Mouse (Mus musculus) midbrain, embryonic 15.5 days (tissue): Measurements from ENCODE around the gene Blzf1. TPM values are rescaled to one million over a fixed set of nuclear protein-coding genes. Genes with fewer than 3 reads are reported as not detected.

Experiments used
- ATAC-seq: fragments of 200-750 bp; cut with Nextera tagmentation; replicated peaks from 2 replicates; pipeline ENCODE4 v1.8.0; 2017; ENCODE audit warnings: moderate TSS enrichment
- H3K27ac ChIP-seq: fragments of 300-500 bp; sonication (generic); 2 replicates; pipeline ENCODE4 v1.5.1; 2015; ENCODE audit warnings: mild to moderate bottlenecking, inconsistent platforms
- H3K27me3 ChIP-seq: fragments of 300-500 bp; sonication (generic); replicated peaks from 2 replicates; pipeline ENCODE4 v1.6.1; 2015; ENCODE audit warnings: inconsistent platforms
- H3K36me3 ChIP-seq: fragments of 300-500 bp; sonication (generic); replicated peaks from 2 replicates; pipeline ENCODE4 v1.6.1; 2015; ENCODE audit warnings: inconsistent platforms
- H3K4me1 ChIP-seq: fragments of 300-500 bp; sonication (generic); 2 replicates; pipeline ENCODE4 v1.6.1; 2015; ENCODE audit warnings: inconsistent platforms
- H3K4me2 ChIP-seq: fragments of 300-500 bp; sonication (generic); 2 replicates; pipeline ENCODE4 v1.6.1; 2015; ENCODE audit warnings: inconsistent platforms, mild to moderate bottlenecking, moderate library complexity
- H3K4me3 ChIP-seq: fragments of 300-500 bp; sonication (generic); 2 replicates; pipeline ENCODE4 v1.5.1; 2015; ENCODE audit warnings: mild to moderate bottlenecking, inconsistent platforms
- H3K9ac ChIP-seq: fragments of 300-500 bp; sonication (generic); 2 replicates; pipeline ENCODE4 v1.6.1; 2015; ENCODE audit warnings: mild to moderate bottlenecking, inconsistent platforms
- H3K9me3 ChIP-seq: fragments of 300-500 bp; sonication (generic); 2 replicates; pipeline ENCODE4 v1.6.1; 2016; ENCODE audit warnings: inconsistent platforms
- WGBS: fragments of 180-500 bp; shearing (Covaris S2); methylation state at CpG from one replicate; pipeline ENCODE4 v1.1.7; 2015; ENCODE audit warnings: mixed read lengths; 5-methylcytosine and 5-hydroxymethylcytosine counted together
- polyA plus RNA-seq: library from polyadenylated mRNA; unstranded; fragments of >200 nt; fragmentation: Nextera tagmentation; extraction: Ambion mirVana; gene quantifications from 2 replicates; pipeline ENCODE4 v1.2.1, GENCODE M21; 2015

The Blzf1 gene
- polyA plus RNA-seq, 1 experiment from 2014 or later: 30.0 TPM

DNA sequence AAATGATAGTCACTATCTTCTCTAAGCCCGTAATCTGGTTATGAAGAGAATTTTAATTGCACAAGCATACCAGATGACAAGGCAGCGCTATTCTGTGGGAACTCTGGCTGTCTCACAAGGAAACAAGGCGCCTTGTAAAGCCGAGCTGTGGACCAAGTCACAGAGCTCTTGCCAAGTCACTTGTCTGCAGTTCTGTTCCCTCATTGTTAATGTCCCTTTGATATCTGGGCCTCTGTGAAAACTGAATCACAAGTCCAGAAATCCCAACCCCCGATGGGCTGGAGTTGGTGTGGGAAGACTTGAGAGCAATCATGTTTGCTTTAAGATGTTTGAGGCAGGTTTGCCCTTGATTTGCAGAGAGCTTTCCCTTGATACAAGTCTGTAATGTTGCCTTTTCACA is 13.4 kb upstream of the Blzf1 start:
- WGBS: 48% methylated on average over 5 of the region's 5 CpGs
- ATAC-seq: no peak; the same call in 1 of the 2 replicates

DNA sequence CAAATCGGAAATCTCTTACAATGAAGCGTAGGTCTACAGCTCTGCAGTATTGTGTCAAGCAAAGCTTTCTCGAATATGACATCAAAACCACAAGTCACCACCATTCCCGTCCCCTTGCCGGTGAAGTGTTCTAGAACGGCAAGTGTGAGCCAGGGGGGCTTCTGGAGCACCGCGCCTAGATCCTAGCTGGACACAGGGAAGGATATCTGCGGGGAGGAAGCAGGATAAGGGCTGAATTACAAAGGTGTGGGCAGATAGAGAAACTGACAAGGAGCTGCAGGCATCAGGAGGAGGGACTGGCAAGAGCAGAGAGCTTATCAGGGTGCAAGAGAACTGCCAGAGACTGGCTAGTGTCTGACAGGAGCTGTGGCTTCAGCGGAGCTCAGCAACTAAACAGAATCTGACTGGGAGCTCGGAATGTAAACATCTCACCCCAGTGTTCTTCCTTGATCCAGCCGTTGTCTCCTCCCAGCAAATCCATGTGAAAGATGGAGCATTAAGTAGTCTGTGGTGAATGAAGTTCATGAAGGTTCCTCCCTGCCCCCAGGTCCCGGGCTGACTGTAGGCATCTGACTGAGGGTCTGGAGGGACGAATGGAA is 12.4 kb upstream of the Blzf1 start:
- Histone ChIP-seq H3K4me1 (peaks cover 10% of the 10 kb centered on the region), H3K9me3 (no peaks in the 10 kb centered on the region), H3K4me2 (no peak overlapping the region), H3K4me3 (no peak overlapping the region), H3K27ac (no peak overlapping the region), H3K27me3 (no peaks in the 10 kb centered on the region), H3K36me3 (no peaks in the 10 kb centered on the region), H3K9ac (no peak overlapping the region)
- WGBS: 76% methylated on average over 14 of the region's 14 CpGs
- no peak for ATAC-seq

More for the DNA sequence above, 13.4 kb upstream of the Blzf1 start:
- Histone ChIP-seq H3K4me1 (peaks cover 10% of the 10 kb centered on the region), H3K27me3 (no peaks in the 10 kb centered on the region), H3K27ac (peak overlapping the region; percentile 29; the same call in 1 of the 2 replicates), H3K4me3 (no peak overlapping the region), H3K4me2 (no peak overlapping the region), H3K36me3 (no peaks in the 10 kb centered on the region), H3K9me3 (no peaks in the 10 kb centered on the region), H3K9ac (no peak overlapping the region)

DNA sequence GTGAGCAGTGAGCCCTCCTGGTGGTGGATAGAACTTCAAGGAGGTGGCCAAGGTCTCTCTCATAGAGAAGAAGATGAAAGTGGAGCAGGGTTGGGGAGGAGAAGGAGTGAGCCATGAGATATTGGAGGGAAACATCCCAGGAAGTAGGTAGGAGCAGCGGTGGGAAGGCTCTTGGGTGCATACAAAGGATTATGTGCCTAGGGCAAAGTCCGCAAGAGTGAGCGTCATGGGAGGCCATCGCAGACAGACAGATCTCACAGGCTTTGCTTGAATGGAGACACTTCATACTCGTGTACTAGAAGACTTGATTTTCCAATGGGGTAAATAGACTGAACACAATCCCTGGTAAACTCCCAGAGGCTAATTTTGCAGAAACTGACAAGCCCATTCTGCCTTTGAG is 11.2 kb upstream of the Blzf1 start:
- WGBS: 93% methylated on average over 5 of the region's 5 CpGs
- H3K4me3 ChIP-seq: no peak overlapping the region
- 0 out of 2 replicates have a peak, but pooled peaks cover 4% of the 10 kb centered on the region for H3K36me3 ChIP-seq
- no peak overlapping the region for H3K27ac ChIP-seq
- H3K27me3 ChIP-seq: no peaks in the 10 kb centered on the region
- H3K4me2 ChIP-seq: no peak overlapping the region
- no peak overlapping the region for H3K9ac ChIP-seq
- peaks cover 10% of the 10 kb centered on the region for H3K4me1 ChIP-seq
- no peaks in the 10 kb centered on the region for H3K9me3 ChIP-seq
- no peak for ATAC-seq

DNA sequence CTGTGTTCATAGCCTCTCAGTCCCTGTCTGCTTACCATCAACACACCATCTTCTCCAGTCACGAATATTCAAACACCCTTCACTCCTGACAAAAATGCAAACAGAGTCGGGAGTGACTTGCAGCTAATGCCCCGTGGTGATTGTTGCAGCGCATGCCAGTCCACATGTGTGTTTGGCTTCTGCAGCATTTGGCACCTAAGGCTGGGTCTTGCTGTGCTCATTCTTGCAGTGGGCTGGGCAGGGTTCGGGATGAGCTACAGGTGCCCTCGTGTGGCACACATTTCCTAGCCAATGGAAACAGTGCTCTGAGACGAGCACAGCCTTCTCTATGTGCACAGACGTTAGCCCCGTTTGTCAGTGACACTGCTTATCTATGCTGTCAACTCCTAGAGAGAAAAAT is 10.0 kb upstream of the Blzf1 start:
- H3K36me3 ChIP-seq: 0 out of 2 replicates have a peak, but pooled peaks cover 7% of the 10 kb centered on the region
- no peak overlapping the region for H3K27ac ChIP-seq

GRCm38 (mm10) chr1:164316697-164317096 is 9.4 kb upstream of the Blzf1 start:
- peaks cover 10% of the 10 kb centered on the region for H3K4me1 ChIP-seq
- ATAC-seq: peak; percentile 73
- no peak overlapping the region for H3K4me2 ChIP-seq
- no peak overlapping the region for H3K4me3 ChIP-seq
- H3K27ac ChIP-seq: no peak overlapping the region
- no peaks in the 10 kb centered on the region for H3K27me3 ChIP-seq
- 27% methylated on average over 3 of the region's 3 CpGs for WGBS
- H3K9me3 ChIP-seq: no peaks in the 10 kb centered on the region
- 0 out of 2 replicates have a peak, but pooled peaks cover 7% of the 10 kb centered on the region for H3K36me3 ChIP-seq
- H3K9ac ChIP-seq: no peak overlapping the region

More for the DNA sequence above, 10.0 kb upstream of the Blzf1 start:
- H3K4me2 ChIP-seq: no peak overlapping the region
- H3K27me3 ChIP-seq: no peaks in the 10 kb centered on the region
- ATAC-seq: peak; percentile 5; the same call in 1 of the 2 replicates
- peaks cover 10% of the 10 kb centered on the region for H3K4me1 ChIP-seq
- H3K9me3 ChIP-seq: no peaks in the 10 kb centered on the region
- WGBS: 90% methylated on average over 9 of the region's 9 CpGs
- no peak overlapping the region for H3K4me3 ChIP-seq
- no peak overlapping the region for H3K9ac ChIP-seq

GRCm38 (mm10) chr1:164315266-164315665 is 8.0 kb upstream of the Blzf1 start:
- H3K27ac ChIP-seq: no peak overlapping the region
- peaks cover 5% of the 10 kb centered on the region; the same call in 1 of the 2 replicates for H3K4me1 ChIP-seq
- no peak overlapping the region for H3K9ac ChIP-seq
- 69% methylated on average over 8 of the region's 8 CpGs for WGBS
- ATAC-seq: no peak
- no peaks in the 10 kb centered on the region for H3K9me3 ChIP-seq
- no peak overlapping the region for H3K4me2 ChIP-seq
- no peak overlapping the region for H3K4me3 ChIP-seq
- no peaks in the 10 kb centered on the region for H3K27me3 ChIP-seq
- H3K36me3 ChIP-seq: peaks cover 7% of the 10 kb centered on the region; the same call in 1 of the 2 replicates

DNA sequence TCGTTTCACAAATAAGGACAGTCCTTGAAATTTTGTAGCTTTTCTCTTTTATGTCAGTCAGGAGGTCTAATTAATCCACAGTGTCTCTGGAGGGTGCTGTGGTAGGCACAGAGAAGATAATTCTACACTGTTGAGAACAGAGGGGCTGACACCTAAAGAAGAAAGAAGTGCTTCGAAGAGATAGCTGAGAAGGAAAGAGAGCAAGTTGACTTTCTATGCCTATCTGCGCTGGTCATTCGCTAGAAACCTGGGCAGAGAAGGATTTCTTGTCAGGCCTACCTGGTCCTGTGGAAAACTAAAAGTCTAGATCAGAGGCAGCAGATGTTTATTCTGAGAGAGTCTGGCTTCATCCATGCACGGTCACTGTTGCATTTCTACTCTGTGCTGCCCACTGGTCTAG is 6.8 kb upstream of the Blzf1 start:
- Histone ChIP-seq H3K4me3 (no peak overlapping the region), H3K9ac (no peak overlapping the region), H3K4me1 (peaks cover 5% of the 10 kb centered on the region; the same call in 1 of the 2 replicates), H3K27me3 (no peaks in the 10 kb centered on the region), H3K36me3 (peaks cover 7% of the 10 kb centered on the region; the same call in 1 of the 2 replicates), H3K4me2 (no peak overlapping the region), H3K27ac (no peak overlapping the region), H3K9me3 (no peaks in the 10 kb centered on the region)
- no peak for ATAC-seq
- WGBS: 94% methylated on average over 5 of the region's 5 CpGs

GRCm38 (mm10) chr1:164307922-164308321 is 633 bp upstream of the Blzf1 start:
- H3K27me3 ChIP-seq: no peaks in the 10 kb centered on the region
- H3K27ac ChIP-seq: peak overlapping the region; percentile 82
- WGBS: 13% methylated on average over 10 of the region's 10 CpGs
- peak overlapping the region; percentile 54 for H3K9ac ChIP-seq
- peak overlapping the region; percentile 58 for H3K4me3 ChIP-seq
- peak overlapping the region; percentile 87 for H3K4me2 ChIP-seq
- H3K4me1 ChIP-seq: peaks cover 26% of the 10 kb centered on the region
- H3K36me3 ChIP-seq: peaks cover 2% of the 10 kb centered on the region; the same call in 1 of the 2 replicates
- no peaks in the 10 kb centered on the region for H3K9me3 ChIP-seq
- ATAC-seq: peak; percentile 28

GRCm38 (mm10) chr1:164303821-164304220 is 3.5 kb downstream of the Blzf1 start, which contains the start of gene Nme7:
TSS of gene Nme7 (plus strand) at chr1:164304121.
- H3K9ac ChIP-seq: no peak within 1 kb of the TSS
- no peak within 1 kb of the TSS for H3K4me2 ChIP-seq
- ATAC-seq: no peak
- H3K9me3 ChIP-seq: no peaks in the 10 kb centered on the region
- no peak within 1 kb of the TSS for H3K4me3 ChIP-seq
- 90% methylated on average over 5 of the region's 5 CpGs for WGBS
- peaks cover 26% of the 10 kb centered on the region for H3K4me1 ChIP-seq
- no peak within 1 kb of the TSS for H3K27ac ChIP-seq
- H3K27me3 ChIP-seq: no peaks in the 10 kb centered on the region
- peaks cover 34% of the 10 kb centered on the region for H3K36me3 ChIP-seq

DNA sequence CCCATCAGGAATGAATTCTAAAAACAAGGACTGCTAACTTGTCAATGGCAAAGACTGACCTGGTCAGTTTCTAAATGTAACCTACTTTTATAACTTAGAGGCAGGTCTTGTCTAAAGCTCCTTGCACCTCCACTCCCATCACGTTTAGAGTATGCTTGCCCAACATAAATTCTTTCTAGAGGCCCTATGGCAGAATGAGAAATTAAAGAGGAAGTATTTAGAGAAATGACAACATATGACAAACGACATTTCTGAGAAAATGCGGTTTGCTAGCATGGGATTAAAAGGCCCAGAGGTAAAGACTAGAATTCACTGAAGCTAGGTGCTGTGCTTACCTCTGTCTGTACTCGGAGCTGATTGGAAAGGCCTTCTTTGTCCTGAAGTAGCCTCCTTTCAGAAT is 5.3 kb downstream of the Blzf1 start:
- 94% methylated on average over 4 of the region's 4 CpGs for WGBS
- no peak for ATAC-seq
- H3K9me3 ChIP-seq: no peaks in the 10 kb centered on the region
- no peaks in the 10 kb centered on the region for H3K27me3 ChIP-seq
- H3K27ac ChIP-seq: no peak overlapping the region
- H3K36me3 ChIP-seq: peaks cover 48% of the 10 kb centered on the region
- H3K4me2 ChIP-seq: no peak overlapping the region
- peaks cover 16% of the 10 kb centered on the region for H3K4me1 ChIP-seq
- no peak overlapping the region for H3K4me3 ChIP-seq
- no peak overlapping the region for H3K9ac ChIP-seq

DNA sequence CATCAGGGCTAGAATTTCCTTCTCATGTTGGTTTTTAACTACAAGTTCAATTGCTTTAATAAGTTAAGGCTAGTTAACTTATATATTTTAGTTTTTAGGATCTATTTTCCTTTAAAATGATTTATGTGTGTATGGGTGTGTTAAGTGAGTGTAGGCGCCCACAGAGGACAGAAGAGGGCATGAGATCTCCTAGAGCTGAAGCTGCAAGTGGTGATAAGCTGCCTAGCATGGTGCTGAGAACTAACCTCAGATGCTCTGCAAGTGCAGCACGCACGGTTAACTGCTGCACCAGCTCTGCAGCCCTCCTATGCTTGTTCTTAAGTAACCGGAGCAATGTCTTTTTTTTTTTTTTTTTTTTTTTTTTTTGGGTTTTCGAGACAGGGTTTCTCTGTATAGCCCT is 10.8 kb downstream of the Blzf1 start:
- no peaks in the 10 kb centered on the region for H3K27me3 ChIP-seq
- H3K36me3 ChIP-seq: peaks cover 63% of the 10 kb centered on the region
- no peak for ATAC-seq

DNA sequence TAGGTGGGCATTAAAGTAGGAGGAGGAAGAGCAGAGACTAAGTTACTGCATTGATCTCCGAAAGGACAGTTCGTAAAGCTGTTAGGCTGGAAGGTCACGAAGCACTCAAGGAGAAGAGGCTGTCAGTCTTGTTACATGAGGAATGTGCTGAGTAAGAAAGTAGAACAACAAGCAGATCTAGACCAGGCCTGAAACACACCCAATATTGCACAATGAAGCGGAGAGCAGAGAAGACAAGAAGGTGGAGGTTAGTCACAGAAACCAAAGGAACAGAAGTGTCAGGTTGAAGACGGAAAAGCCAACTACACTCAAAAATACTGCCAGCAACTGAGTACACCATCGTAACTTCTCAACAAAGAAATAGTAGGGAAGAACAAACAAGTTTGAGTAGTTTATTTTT is 13.2 kb downstream of the Blzf1 start:
- ATAC-seq: no peak
- Histone ChIP-seq H3K4me1 (no peaks in the 10 kb centered on the region), H3K27ac (no peak overlapping the region), H3K9ac (no peak overlapping the region), H3K4me3 (no peak overlapping the region), H3K27me3 (no peaks in the 10 kb centered on the region), H3K36me3 (peaks cover 51% of the 10 kb centered on the region), H3K9me3 (no peaks in the 10 kb centered on the region), H3K4me2 (no peak overlapping the region)
- 96% methylated on average over 6 of the region's 6 CpGs for WGBS

More for the DNA sequence above, 10.8 kb downstream of the Blzf1 start:
- H3K4me2 ChIP-seq: no peak overlapping the region
- H3K9me3 ChIP-seq: no peaks in the 10 kb centered on the region
- H3K4me3 ChIP-seq: no peak overlapping the region
- no peak overlapping the region for H3K9ac ChIP-seq
- H3K27ac ChIP-seq: no peak overlapping the region
- WGBS: 96% methylated on average over 4 of the region's 5 CpGs
- no peaks in the 10 kb centered on the region for H3K4me1 ChIP-seq

- ATAC-seq: no peak
- WGBS: 92% methylated on average over 5 of the region's 5 CpGs
- H3K4me2 ChIP-seq: no peak overlapping the region
- no peak overlapping the region for H3K4me3 ChIP-seq
- H3K9me3 ChIP-seq: no peaks in the 10 kb centered on the region
- no peaks in the 10 kb centered on the region for H3K27me3 ChIP-seq
- no peak overlapping the region for H3K27ac ChIP-seq
- no peak overlapping the region for H3K9ac ChIP-seq
- H3K4me1 ChIP-seq: no peaks in the 10 kb centered on the region
- peaks cover 35% of the 10 kb centered on the region; the same call in 1 of the 2 replicates for H3K36me3 ChIP-seq
Observed at GRCm38 (mm10) chr1:164292040-164292439, 15.2 kb downstream of the Blzf1 start.
